Mouse (Mus musculus) cerebellum, adult (tissue): ENCODE data around the gene Ccdc126.

Experiments
- ATAC-seq: cut with Nextera tagmentation; 2 replicates; pipeline ENCODE4 v1.9.2; 2017; ENCODE audit warnings: mild to moderate bottlenecking, moderate library complexity, mixed read lengths; ENCODE audit not compliant: insufficient number of reproducible peaks, low FRiP score, low TSS enrichment

Ccdc126 gene

DNA sequence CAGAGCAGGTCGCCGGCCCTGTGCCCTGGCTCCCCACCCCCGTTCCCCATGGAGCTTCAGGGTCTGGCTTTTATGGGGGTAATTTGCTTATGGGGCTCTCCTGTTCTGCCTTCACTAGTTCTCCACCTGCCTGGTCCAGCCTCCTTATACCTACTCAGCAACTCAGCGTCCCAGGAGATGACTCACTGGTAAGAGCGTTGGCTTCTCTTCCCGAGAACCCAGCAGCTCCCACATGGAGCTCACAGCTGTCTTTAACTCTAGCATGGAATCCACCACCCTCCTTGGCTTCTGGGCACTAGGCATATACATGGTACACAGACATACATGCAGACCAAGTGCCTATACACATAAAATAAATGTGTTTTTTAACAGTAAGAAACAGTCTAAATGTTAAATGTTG, 20.1 kb downstream of the Ccdc126 start:
- no peak for ATAC-seq

- no peak for ATAC-seq
Observed at GRCm38 (mm10) chr6:49343737-49344469, 24.8 kb downstream of the Ccdc126 start.

DNA sequence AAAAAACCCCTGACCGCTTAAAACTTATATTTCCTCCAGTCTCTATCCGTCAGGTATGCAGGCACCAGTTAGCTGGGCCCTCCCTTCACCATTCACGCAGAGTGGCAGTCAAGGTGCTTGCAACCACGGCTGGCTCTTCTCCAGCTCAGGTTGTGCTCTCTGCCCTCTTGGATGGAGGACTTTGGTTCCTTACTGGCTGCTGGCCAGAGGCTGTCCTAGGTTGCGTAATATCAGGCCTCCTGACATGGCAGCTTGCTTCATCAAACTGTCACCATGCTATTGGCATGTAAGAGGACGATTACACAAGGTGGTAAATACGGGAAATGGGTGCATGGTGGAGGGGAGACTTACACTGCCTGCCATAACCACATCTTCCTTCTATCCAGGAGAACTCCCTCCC, 30.8 kb downstream of the Ccdc126 start:
- ATAC-seq: no peak

GRCm38 (mm10) chr6:49354613-49355012, 35.5 kb downstream of the Ccdc126 start:
- ATAC-seq: no peak

GRCm38 (mm10) chr6:49355171-49355570, 36.1 kb downstream of the Ccdc126 start:
- no peak for ATAC-seq

DNA sequence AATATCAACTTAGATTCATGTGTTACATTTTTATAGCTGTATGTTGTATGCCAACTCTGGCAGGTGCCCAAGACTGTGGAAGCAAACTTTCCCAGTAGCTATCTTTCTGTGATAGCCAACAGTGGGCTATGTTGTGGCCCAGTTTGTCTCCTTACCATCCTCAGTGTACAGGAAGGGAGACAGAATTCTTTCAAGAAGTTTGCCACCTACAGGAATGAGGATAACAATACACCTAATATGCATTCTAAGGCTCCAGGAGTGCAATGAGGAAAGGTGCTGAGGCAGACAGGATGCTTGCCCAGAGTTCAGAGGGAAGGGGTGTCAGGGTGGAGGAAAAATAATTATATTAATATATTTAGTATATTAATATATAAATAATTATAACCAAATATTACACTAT, 41.3 kb downstream of the Ccdc126 start:
- no peak for ATAC-seq

DNA sequence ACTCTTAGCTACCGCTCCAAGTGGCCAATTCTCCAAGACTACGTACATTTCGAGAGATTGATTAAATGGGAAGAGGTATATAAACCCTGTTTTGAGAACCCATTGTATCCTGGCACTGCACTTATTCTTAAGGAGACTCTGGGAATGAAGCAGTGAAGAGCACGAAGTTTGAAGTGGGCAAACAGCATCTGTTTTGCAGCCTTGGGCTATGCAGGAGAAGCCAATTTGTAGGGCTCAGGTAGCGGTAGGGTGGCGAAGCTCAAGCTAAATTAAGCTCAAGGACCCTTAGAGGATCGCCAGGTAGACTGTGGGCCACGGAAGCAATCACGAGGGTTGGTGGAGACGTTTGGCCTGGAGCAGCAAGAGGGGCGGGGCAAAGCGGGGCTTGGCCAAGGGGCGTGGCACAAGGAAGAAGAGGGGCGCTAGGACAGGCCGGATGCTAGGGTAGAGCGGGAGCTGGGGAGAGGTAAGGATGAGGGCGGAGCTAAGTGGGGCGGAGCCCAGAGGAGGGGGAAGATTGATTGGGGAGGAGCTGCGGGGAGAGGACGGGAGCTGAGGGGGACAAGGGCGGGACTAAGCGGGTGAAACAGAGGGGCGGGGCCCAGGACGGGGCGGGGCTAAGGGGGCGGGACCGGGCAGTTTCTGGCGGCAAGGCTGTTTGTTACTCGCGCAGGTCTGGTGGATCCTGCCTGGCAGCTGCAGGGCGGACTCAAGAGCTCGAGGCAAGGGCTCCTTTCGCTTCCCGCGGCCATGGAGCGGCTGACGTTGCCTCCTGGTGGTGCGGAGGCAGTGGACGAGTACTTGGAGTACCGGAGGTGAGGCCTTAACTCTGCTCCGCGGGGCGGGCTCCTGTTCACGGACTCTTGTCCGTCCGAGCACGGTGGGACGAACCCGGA, 48.3 kb downstream of the Ccdc126 start, which contains the start of gene Fam221a:
Fam221a (plus strand) TSS at position 581 of the 896 bp plus-strand sequence.
- peak; percentile 95 for ATAC-seq

DNA sequence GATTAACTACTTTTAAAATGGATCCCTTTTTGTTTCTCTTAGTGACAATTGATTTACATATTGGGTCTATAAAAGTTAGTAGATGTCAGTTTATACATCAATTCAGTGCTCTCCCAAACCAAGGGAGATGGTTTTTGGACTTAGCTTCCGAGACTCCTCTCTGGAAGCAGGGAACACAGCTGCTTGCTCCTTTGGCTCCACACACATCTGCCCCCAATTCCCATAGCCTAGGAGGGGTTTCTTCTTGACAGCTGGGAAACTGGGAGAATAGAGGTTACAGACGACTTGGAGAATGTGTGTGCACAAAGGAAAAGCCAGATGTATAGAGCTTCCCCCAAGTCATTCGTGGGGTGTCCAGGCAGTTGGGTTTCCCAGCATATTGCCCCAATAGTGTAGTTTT, 49.1 kb downstream of the Ccdc126 start:
- ATAC-seq: no peak

DNA sequence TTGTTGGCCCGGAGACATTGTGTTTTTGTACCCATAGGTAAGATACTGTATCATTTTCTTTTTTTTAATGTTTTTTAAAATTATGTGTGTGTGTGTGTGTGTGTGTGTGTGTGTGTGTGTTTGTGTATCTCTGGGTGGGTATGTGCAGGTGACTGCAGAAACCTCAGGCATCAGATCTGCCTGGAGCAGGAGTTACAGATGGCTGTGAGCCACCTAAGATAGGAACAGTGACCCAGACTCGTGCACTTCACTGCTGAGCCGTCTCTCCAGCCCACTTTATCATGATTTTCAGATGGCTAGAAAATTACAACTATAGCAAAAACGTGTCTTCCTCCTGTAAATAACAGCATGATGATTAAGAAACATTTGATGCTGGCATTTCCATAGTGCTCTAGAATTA, 53.6 kb downstream of the Ccdc126 start:
- no peak for ATAC-seq

GRCm38 (mm10) chr6:49373943-49374342, 54.9 kb downstream of the Ccdc126 start:
- ATAC-seq: no peak

DNA sequence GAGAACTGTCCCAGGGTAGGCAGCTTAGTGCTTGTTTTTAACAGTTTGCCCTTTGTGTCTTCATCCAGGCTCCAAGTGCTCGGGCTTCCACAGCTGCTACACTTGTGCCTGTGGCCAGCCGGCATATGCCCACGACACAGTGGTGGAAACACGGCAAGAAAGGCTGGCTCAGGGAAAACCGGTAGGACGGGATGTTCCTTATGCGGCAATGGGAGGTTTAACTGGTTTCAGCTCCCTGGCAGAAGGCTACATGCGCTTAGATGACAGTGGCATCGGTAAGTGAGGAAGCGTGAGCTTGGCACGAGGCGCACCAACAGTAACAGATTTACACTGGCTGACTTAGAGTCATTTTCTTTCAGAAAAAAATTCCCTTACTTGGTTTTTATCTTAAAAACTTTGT, 59.3 kb downstream of the Ccdc126 start:
- ATAC-seq: no peak
